Mouse (Mus musculus): ENCODE results near the gene Chd4.

The Chd4 gene

GRCm38 (mm10) chr6:125090341-125091085, 5.3 kb upstream of the Chd4 start:
- no peak for DNase-seq (ENCODE audit: extremely low read depth, low read depth, low spot score)

- no peak for DNase-seq (ENCODE audit: extremely low read depth, low read depth, low spot score)
Measured at GRCm38 (mm10) chr6:125092372-125092771, 3.4 kb upstream of the Chd4 start.

GRCm38 (mm10) chr6:125094843-125095242, 938 bp upstream of the Chd4 start:
- no peak for DNase-seq (ENCODE audit: extremely low read depth, low read depth, low spot score)

GRCm38 (mm10) chr6:125096279-125096596, 457 bp downstream of the Chd4 start:
- no peak for DNase-seq (ENCODE audit: extremely low read depth, low read depth, low spot score)

GRCm38 (mm10) chr6:125096597-125097345, 990 bp downstream of the Chd4 start:
- DNase-seq (ENCODE audit: extremely low read depth, low read depth, low spot score), result no peak

GRCm38 (mm10) chr6:125097346-125097689, 1.5 kb downstream of the Chd4 start:
- no peak for DNase-seq (ENCODE audit: extremely low read depth, low read depth, low spot score)

GRCm38 (mm10) chr6:125097951-125098350, 2.2 kb downstream of the Chd4 start:
- no peak for DNase-seq (ENCODE audit: extremely low read depth, low read depth, low spot score)

GRCm38 (mm10) chr6:125098513-125098912, 2.7 kb downstream of the Chd4 start:
- DNase-seq (ENCODE audit: extremely low read depth, low read depth, low spot score), result no peak

GRCm38 (mm10) chr6:125099421-125099971, 3.7 kb downstream of the Chd4 start:
- no peak for DNase-seq (ENCODE audit: extremely low read depth, low read depth, low spot score)

- DNase-seq (ENCODE audit: extremely low read depth, low read depth, low spot score), result no peak
Measured at GRCm38 (mm10) chr6:125101444-125101843, 5.7 kb downstream of the Chd4 start.

GRCm38 (mm10) chr6:125104223-125104622, 8.4 kb downstream of the Chd4 start:
- DNase-seq (ENCODE audit: extremely low read depth, low read depth, low spot score), result no peak

- DNase-seq (ENCODE audit: extremely low read depth, low read depth, low spot score), result no peak
Measured at GRCm38 (mm10) chr6:125107705-125108104, 11.9 kb downstream of the Chd4 start.

- DNase-seq (ENCODE audit: extremely low read depth, low read depth, low spot score), result no peak
Measured at GRCm38 (mm10) chr6:125109371-125109770, 13.6 kb downstream of the Chd4 start.

GRCm38 (mm10) chr6:125110927-125111326, 15.1 kb downstream of the Chd4 start:
- DNase-seq (ENCODE audit: extremely low read depth, low read depth, low spot score), result no peak

GRCm38 (mm10) chr6:125112553-125112952, 16.8 kb downstream of the Chd4 start:
- DNase-seq (ENCODE audit: extremely low read depth, low read depth, low spot score), result no peak

GRCm38 (mm10) chr6:125119387-125119786, 23.6 kb downstream of the Chd4 start:
- no peak for DNase-seq (ENCODE audit: extremely low read depth, low read depth, low spot score)

- DNase-seq (ENCODE audit: extremely low read depth, low read depth, low spot score), result no peak
Measured at GRCm38 (mm10) chr6:125128724-125129123, 32.9 kb downstream of the Chd4 start.

GRCm38 (mm10) chr6:125129710-125130402, 34.1 kb downstream of the Chd4 start:
- no peak for DNase-seq (ENCODE audit: extremely low read depth, low read depth, low spot score)

- no peak for DNase-seq (ENCODE audit: extremely low read depth, low read depth, low spot score)
Measured at GRCm38 (mm10) chr6:125131302-125132156, 35.7 kb downstream of the Chd4 start, which contains the start of gene Nop2. Nop2 (plus strand) TSS chr6:125131909.

GRCm38 (mm10) chr6:125132470-125132869, 36.7 kb downstream of the Chd4 start:
- no peak for DNase-seq (ENCODE audit: extremely low read depth, low read depth, low spot score)

Measured in fat pad, adult 2 months (tissue).